Mouse (Mus musculus) embryonic fibroblast, embryonic 13.5 days (primary cell): ENCODE data around the gene Efcab3.

ENCODE experiments used
- CTCF ChIP-seq: IDR thresholded peaks from 2 replicates; pipeline ENCODE4 v1.5.1; 2011; ENCODE audit warnings: mild to moderate bottlenecking, control low read depth, low read length, moderate library complexity, borderline replicate concordance; ENCODE audit not compliant: insufficient read depth
- POLR2A ChIP-seq: IDR thresholded peaks from 2 replicates; pipeline ENCODE4 v1.6.1; 2011; ENCODE audit warnings: low read depth, mild to moderate bottlenecking, control low read depth, low read length, moderate library complexity

DNA sequence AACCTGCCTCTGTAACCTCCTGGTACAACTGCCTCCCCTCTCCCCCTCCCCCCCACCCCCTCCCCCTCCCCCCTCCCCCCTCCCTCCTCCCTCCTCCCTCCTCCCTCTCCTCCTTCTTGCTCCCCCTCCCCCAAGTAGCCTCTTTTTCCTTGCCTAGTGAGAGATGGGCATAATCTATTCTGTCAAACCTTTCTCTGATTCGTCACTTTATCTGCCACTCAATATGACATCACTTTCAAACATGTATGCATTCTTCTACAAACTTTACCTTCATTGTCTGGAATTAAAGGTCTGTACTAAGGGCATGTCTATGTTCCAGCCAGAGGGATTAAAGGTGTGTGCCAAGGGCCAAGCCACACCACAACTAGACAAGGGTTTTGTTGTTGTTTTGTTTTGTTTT is 86.4 kb downstream of the Efcab3 start:
- TF ChIP-seq CTCF, result no peak
- no peak for TF ChIP-seq POLR2A
